Mouse (Mus musculus) hindbrain, embryonic 10.5 days (tissue): ENCODE results near the gene Agbl1. TPM values are rescaled to one million over a fixed set of nuclear protein-coding genes. Genes with fewer than 3 reads are reported as not detected.
A peak's percentile ranks its signal among the peaks of the same experiment; 100 is the strongest.
"Not testable (repeated sequence)": the region's sequence is repeated elsewhere in the genome, so short reads cannot be mapped to it uniquely, and the experiment has no call there.

Source experiments
- DNase-seq: peaks from one replicate; pipeline ENCODE4 v3.0.0-alpha.2; 2017; ENCODE audit warnings: low spot score
- H3K27ac ChIP-seq: fragments of 300-500 bp; sonication (generic); 2 replicates; pipeline ENCODE4 v1.5.1; 2016; ENCODE audit warnings: mild to moderate bottlenecking, moderate library complexity
- H3K27me3 ChIP-seq: fragments of 300-500 bp; sonication (generic); 2 replicates; pipeline ENCODE4 v1.6.1; 2016; ENCODE audit warnings: mild to moderate bottlenecking; ENCODE audit not compliant: poor library complexity, insufficient read depth, severe bottlenecking
- H3K36me3 ChIP-seq: fragments of 300-500 bp; sonication (generic); 2 replicates; pipeline ENCODE4 v1.6.1; 2016; ENCODE audit warnings: mild to moderate bottlenecking, moderate library complexity
- H3K4me1 ChIP-seq: fragments of 300-500 bp; sonication (generic); replicated peaks from 2 replicates; pipeline ENCODE4 v1.6.1; 2016; ENCODE audit warnings: mild to moderate bottlenecking
- H3K4me3 ChIP-seq: fragments of 300-500 bp; sonication (generic); 2 replicates; pipeline ENCODE4 v1.5.1; 2016; ENCODE audit warnings: mild to moderate bottlenecking, moderate library complexity
- H3K9me3 ChIP-seq: fragments of 300-500 bp; sonication (generic); 2 replicates; pipeline ENCODE4 v1.6.1; 2016; ENCODE audit warnings: mild to moderate bottlenecking, moderate library complexity
- WGBS: fragments of 180-500 bp; shearing (Covaris S2); methylation state at CpG from one replicate; pipeline ENCODE4 v1.1.7; 2016; 5-methylcytosine and 5-hydroxymethylcytosine counted together
- polyA plus RNA-seq: library from polyadenylated mRNA; unstranded; fragments of >200 nt; fragmentation: Nextera tagmentation; extraction: Ambion mirVana; gene quantifications from 2 replicates; pipeline ENCODE4 v1.2.1, GENCODE M21; 2016

The Agbl1 gene
- polyA plus RNA-seq, 1 experiment from 2014 or later: 0.09 TPM

- no peaks in the 10 kb centered on the region for H3K27me3 ChIP-seq
- H3K36me3 ChIP-seq: no peaks in the 10 kb centered on the region
- no peak overlapping the region for H3K27ac ChIP-seq
- H3K9me3 ChIP-seq: no peaks in the 10 kb centered on the region
- DNase-seq: no peak
- H3K4me3 ChIP-seq: no peak overlapping the region
- WGBS: 70% methylated on average over 1 of the region's 1 CpGs
- no peaks in the 10 kb centered on the region for H3K4me1 ChIP-seq
Measured at GRCm38 (mm10) chr7:76701224-76701623, 471.5 kb downstream of the Agbl1 start.

GRCm38 (mm10) chr7:76732220-76732619, 502.5 kb downstream of the Agbl1 start:
- DNase-seq, H3K27me3 ChIP-seq, H3K4me3 ChIP-seq, H3K4me1 ChIP-seq, H3K9me3 ChIP-seq, H3K36me3 ChIP-seq, H3K27ac ChIP-seq: not testable (repeated sequence)
- 90% methylated on average over 7 of the region's 7 CpGs for WGBS

- no peak for DNase-seq
- no peaks in the 10 kb centered on the region for H3K9me3 ChIP-seq
- no peak overlapping the region for H3K27ac ChIP-seq
- no peaks in the 10 kb centered on the region for H3K36me3 ChIP-seq
- H3K4me1 ChIP-seq: peaks cover 18% of the 10 kb centered on the region
- no peak overlapping the region for H3K4me3 ChIP-seq
- 36% methylated on average over 5 of the region's 5 CpGs for WGBS
- H3K27me3 ChIP-seq: no peaks in the 10 kb centered on the region
Measured at GRCm38 (mm10) chr7:76777237-76777855, 547.7 kb downstream of the Agbl1 start.

- 82% methylated on average over 4 of the region's 4 CpGs for WGBS
- no peaks in the 10 kb centered on the region for H3K36me3 ChIP-seq
- H3K4me3 ChIP-seq: no peak overlapping the region
- H3K27ac ChIP-seq: no peak overlapping the region
- no peak for DNase-seq
- H3K9me3 ChIP-seq: no peaks in the 10 kb centered on the region
- H3K27me3 ChIP-seq: no peaks in the 10 kb centered on the region
- H3K4me1 ChIP-seq: peaks cover 18% of the 10 kb centered on the region
Measured at GRCm38 (mm10) chr7:76780446-76780845, 550.8 kb downstream of the Agbl1 start.

- DNase-seq: no peak
- 4% methylated on average over 1 of the region's 1 CpGs for WGBS
- Histone ChIP-seq H3K9me3 (no peaks in the 10 kb centered on the region), H3K36me3 (no peaks in the 10 kb centered on the region), H3K4me3 (no peak overlapping the region), H3K27me3 (no peaks in the 10 kb centered on the region), H3K27ac (peak overlapping the region; percentile 62), H3K4me1 (0 out of 2 replicates have a peak, but pooled peaks cover 13% of the 10 kb centered on the region)
Measured at GRCm38 (mm10) chr7:76788561-76789306, 559.0 kb downstream of the Agbl1 start.

- H3K27ac ChIP-seq: no peak overlapping the region
- no peaks in the 10 kb centered on the region for H3K36me3 ChIP-seq
- 0 out of 2 replicates have a peak, but pooled peaks cover 13% of the 10 kb centered on the region for H3K4me1 ChIP-seq
- H3K27me3 ChIP-seq: no peaks in the 10 kb centered on the region
- no peaks in the 10 kb centered on the region for H3K9me3 ChIP-seq
- WGBS: 73% methylated on average over 2 of the region's 2 CpGs
- DNase-seq: no peak
- no peak overlapping the region for H3K4me3 ChIP-seq
Measured at GRCm38 (mm10) chr7:76790041-76790440, 560.4 kb downstream of the Agbl1 start.

GRCm38 (mm10) chr7:76791247-76791646, 561.6 kb downstream of the Agbl1 start:
- 92% methylated on average over 4 of the region's 4 CpGs for WGBS
- DNase-seq: no peak
- Histone ChIP-seq H3K27me3 (no peaks in the 10 kb centered on the region), H3K36me3 (no peaks in the 10 kb centered on the region), H3K4me3 (no peak overlapping the region), H3K9me3 (no peaks in the 10 kb centered on the region), H3K27ac (no peak overlapping the region), H3K4me1 (0 out of 2 replicates have a peak, but pooled peaks cover 9% of the 10 kb centered on the region)

- Histone ChIP-seq H3K27me3 (no peaks in the 10 kb centered on the region), H3K4me3 (no peak overlapping the region), H3K36me3 (no peaks in the 10 kb centered on the region), H3K4me1 (no peaks in the 10 kb centered on the region), H3K27ac (no peak overlapping the region), H3K9me3 (no peaks in the 10 kb centered on the region)
- DNase-seq: no peak
- WGBS: 74% methylated on average over 3 of the region's 3 CpGs
Measured at GRCm38 (mm10) chr7:76810003-76810402, 580.3 kb downstream of the Agbl1 start.

- DNase-seq: no peak
- Histone ChIP-seq H3K4me3 (no peak overlapping the region), H3K27ac (no peak overlapping the region), H3K27me3 (no peaks in the 10 kb centered on the region), H3K9me3 (no peaks in the 10 kb centered on the region), H3K36me3 (no peaks in the 10 kb centered on the region), H3K4me1 (no peaks in the 10 kb centered on the region)
- WGBS: 74% methylated on average over 2 of the region's 2 CpGs
Measured at GRCm38 (mm10) chr7:76820571-76820970, 590.9 kb downstream of the Agbl1 start.

GRCm38 (mm10) chr7:76842146-76842545, 612.5 kb downstream of the Agbl1 start:
- Histone ChIP-seq H3K4me3 (no peak overlapping the region), H3K4me1 (no peaks in the 10 kb centered on the region), H3K27ac (no peak overlapping the region), H3K36me3 (no peaks in the 10 kb centered on the region), H3K9me3 (no peaks in the 10 kb centered on the region), H3K27me3 (no peaks in the 10 kb centered on the region)
- no peak for DNase-seq
- WGBS: 94% methylated on average over 3 of the region's 3 CpGs

GRCm38 (mm10) chr7:76889416-76890209, 659.9 kb downstream of the Agbl1 start:
- Histone ChIP-seq H3K27me3 (no peaks in the 10 kb centered on the region), H3K4me1 (0 out of 2 replicates have a peak, but pooled peaks cover 6% of the 10 kb centered on the region), H3K36me3 (no peaks in the 10 kb centered on the region), H3K9me3 (no peaks in the 10 kb centered on the region), H3K27ac (no peak overlapping the region; the same call in 1 of the 2 replicates), H3K4me3 (peak overlapping the region; percentile 32)
- 30% methylated on average over 22 of the region's 22 CpGs for WGBS
- peak; percentile 51 for DNase-seq

- 94% methylated on average over 1 of the region's 1 CpGs for WGBS
- no peak for DNase-seq
- H3K36me3 ChIP-seq: no peaks in the 10 kb centered on the region
- H3K27me3 ChIP-seq: no peaks in the 10 kb centered on the region
- no peak overlapping the region for H3K4me3 ChIP-seq
- H3K4me1 ChIP-seq: no peaks in the 10 kb centered on the region
- no peaks in the 10 kb centered on the region for H3K9me3 ChIP-seq
- H3K27ac ChIP-seq: no peak overlapping the region
Measured at GRCm38 (mm10) chr7:76904096-76904495, 674.4 kb downstream of the Agbl1 start.

- DNase-seq: no peak
Measured at GRCm38 (mm10) chr7:76911672-76912071, 682.0 kb downstream of the Agbl1 start.

More at GRCm38 (mm10) chr7:76911672-76912071, 682.0 kb downstream of the Agbl1 start:
- Histone ChIP-seq H3K4me3 (no peak overlapping the region), H3K9me3 (no peaks in the 10 kb centered on the region), H3K36me3 (no peaks in the 10 kb centered on the region), H3K27me3 (no peaks in the 10 kb centered on the region), H3K4me1 (no peaks in the 10 kb centered on the region), H3K27ac (no peak overlapping the region)
- WGBS: 89% methylated on average over 5 of the region's 5 CpGs
